Mouse (Mus musculus): ENCODE measurements around the gene Csrp3. TPM values are rescaled to one million over a fixed set of nuclear protein-coding genes. Genes with fewer than 3 reads are reported as not detected.

Gene Csrp3
- total and polyA plus RNA-seq, 3 experiments = 781 to 2,301 (median 1,931) TPM

- H3K4me1 ChIP-seq (ENCODE audit: control insufficient read depth, insufficient read depth, low read length) = no peaks in the 10 kb centered on the region; the same call in none of the 2 replicates
- H3K79me2 ChIP-seq (replicated peaks; ENCODE audit: control insufficient read depth, insufficient read depth, low read length) = no peaks in the 10 kb centered on the region
- TF ChIP-seq POLR2A (IDR thresholded peaks at IDR 0.05; ENCODE audit: insufficient read depth, low read depth, low read length) (no peak), EP300 (IDR thresholded peaks at IDR 0.05; ENCODE audit: insufficient read depth, low read depth, low read length) (no peak), CTCF (IDR thresholded peaks at IDR 0.05) (no peak)
- 88% methylated on average over 7 of the region's 7 CpGs for WGBS
- no peaks in the 10 kb centered on the region for H3K27me3 ChIP-seq (ENCODE audit: control insufficient read depth, insufficient read depth, low read length)
- no peak overlapping the region for H3K4me3 ChIP-seq
- no peak for DNase-seq
- H3K27ac ChIP-seq = no peak overlapping the region
- H3K9ac ChIP-seq (ENCODE audit: low read depth, low read length) = no peak overlapping the region
- intact Hi-C loops (cut with DNase I) = no loop called here
- no peaks in the 10 kb centered on the region for H3K36me3 ChIP-seq (ENCODE audit: control insufficient read depth, insufficient read depth, low read length)
Measured at GRCm38 (mm10) chr7:48893093-48893492, 45.3 kb upstream of the Csrp3 start.

GRCm38 (mm10) chr7:48891029-48891428 is 43.2 kb upstream of the Csrp3 start:
- Histone ChIP-seq H3K36me3 (ENCODE audit: control insufficient read depth, insufficient read depth, low read length) (no peaks in the 10 kb centered on the region), H3K4me1 (ENCODE audit: control insufficient read depth, insufficient read depth, low read length) (no peaks in the 10 kb centered on the region; the same call in 1 of the 2 replicates), H3K79me2 (replicated peaks; ENCODE audit: control insufficient read depth, insufficient read depth, low read length) (no peaks in the 10 kb centered on the region), H3K4me3 (no peak overlapping the region), H3K9ac (ENCODE audit: low read depth, low read length) (no peak overlapping the region), H3K27me3 (ENCODE audit: control insufficient read depth, insufficient read depth, low read length) (no peaks in the 10 kb centered on the region), H3K27ac (no peak overlapping the region)
- no peak for DNase-seq
- intact Hi-C loops (cut with DNase I) = no loop called here
- WGBS = 85% methylated on average over 5 of the region's 5 CpGs
- no peak for TF ChIP-seq CTCF (IDR thresholded peaks at IDR 0.05)
- no peak for TF ChIP-seq EP300 (IDR thresholded peaks at IDR 0.05; ENCODE audit: insufficient read depth, low read depth, low read length)
- TF ChIP-seq POLR2A (IDR thresholded peaks at IDR 0.05; ENCODE audit: insufficient read depth, low read depth, low read length) = no peak

- H3K27ac ChIP-seq = no peak overlapping the region
- 45% methylated on average over 2 of the region's 2 CpGs for WGBS
- H3K36me3 ChIP-seq (ENCODE audit: control insufficient read depth, insufficient read depth, low read length) = no peaks in the 10 kb centered on the region
- H3K9ac ChIP-seq (ENCODE audit: low read depth, low read length) = no peak overlapping the region
- intact Hi-C loops (cut with DNase I) = no loop called here
- TF ChIP-seq CTCF (IDR thresholded peaks at IDR 0.05) (no peak), EP300 (IDR thresholded peaks at IDR 0.05; ENCODE audit: insufficient read depth, low read depth, low read length) (no peak), POLR2A (IDR thresholded peaks at IDR 0.05; ENCODE audit: insufficient read depth, low read depth, low read length) (no peak)
- no peaks in the 10 kb centered on the region for H3K4me1 ChIP-seq (ENCODE audit: control insufficient read depth, insufficient read depth, low read length)
- H3K79me2 ChIP-seq (replicated peaks; ENCODE audit: control insufficient read depth, insufficient read depth, low read length) = no peaks in the 10 kb centered on the region
- no peak for DNase-seq
- no peaks in the 10 kb centered on the region for H3K27me3 ChIP-seq (ENCODE audit: control insufficient read depth, insufficient read depth, low read length)
- no peak overlapping the region for H3K4me3 ChIP-seq
Measured at GRCm38 (mm10) chr7:48888751-48889150, 40.9 kb upstream of the Csrp3 start.

- Histone ChIP-seq H3K9ac (ENCODE audit: low read depth, low read length) (no peak overlapping the region), H3K27me3 (ENCODE audit: control insufficient read depth, insufficient read depth, low read length) (no peaks in the 10 kb centered on the region), H3K27ac (no peak overlapping the region), H3K36me3 (ENCODE audit: control insufficient read depth, insufficient read depth, low read length) (no peaks in the 10 kb centered on the region), H3K4me3 (no peak overlapping the region), H3K4me1 (ENCODE audit: control insufficient read depth, insufficient read depth, low read length) (no peaks in the 10 kb centered on the region), H3K79me2 (replicated peaks; ENCODE audit: control insufficient read depth, insufficient read depth, low read length) (no peaks in the 10 kb centered on the region)
- intact Hi-C loops (cut with DNase I) = no loop called here
- 46% methylated on average over 8 of the region's 8 CpGs for WGBS
- no peak for DNase-seq
- no peak for TF ChIP-seq EP300 (IDR thresholded peaks at IDR 0.05; ENCODE audit: insufficient read depth, low read depth, low read length)
- TF ChIP-seq CTCF (IDR thresholded peaks at IDR 0.05) = no peak
- TF ChIP-seq POLR2A (IDR thresholded peaks at IDR 0.05; ENCODE audit: insufficient read depth, low read depth, low read length) = no peak
Measured at GRCm38 (mm10) chr7:48887973-48888372, 40.1 kb upstream of the Csrp3 start.

GRCm38 (mm10) chr7:48884266-48884611 is 36.4 kb upstream of the Csrp3 start:
- DNase-seq = no peak
- H3K9ac ChIP-seq (ENCODE audit: low read depth, low read length) = no peak overlapping the region
- no peaks in the 10 kb centered on the region for H3K79me2 ChIP-seq (replicated peaks; ENCODE audit: control insufficient read depth, insufficient read depth, low read length)
- intact Hi-C loops (cut with DNase I) = loop anchor here (5.0 kb wide), 1 partner anchor 132 kb away; no protein-coding TSS in a partner anchor
- no peak for TF ChIP-seq POLR2A (IDR thresholded peaks at IDR 0.05; ENCODE audit: insufficient read depth, low read depth, low read length)
- no peaks in the 10 kb centered on the region for H3K36me3 ChIP-seq (ENCODE audit: control insufficient read depth, insufficient read depth, low read length)
- H3K27ac ChIP-seq = no peak overlapping the region
- WGBS = 64% methylated on average over 5 of the region's 5 CpGs
- H3K4me1 ChIP-seq (ENCODE audit: control insufficient read depth, insufficient read depth, low read length) = peaks cover 1% of the 10 kb centered on the region; the same call in 1 of the 2 replicates
- no peaks in the 10 kb centered on the region; the same call in 1 of the 2 replicates for H3K27me3 ChIP-seq (ENCODE audit: control insufficient read depth, insufficient read depth, low read length)
- no peak overlapping the region for H3K4me3 ChIP-seq

GRCm38 (mm10) chr7:48883525-48884265 is 35.9 kb upstream of the Csrp3 start:
- 88% methylated on average over 4 of the region's 4 CpGs for WGBS
- intact Hi-C loops (cut with DNase I) = loop anchor here (5.0 kb wide), 1 partner anchor 131 kb away; no protein-coding TSS in a partner anchor
- no peak overlapping the region for H3K4me3 ChIP-seq

More at GRCm38 (mm10) chr7:48883525-48884265, 35.9 kb upstream of the Csrp3 start:
- DNase-seq = no peak
- H3K27me3 ChIP-seq (ENCODE audit: control insufficient read depth, insufficient read depth, low read length) = no peaks in the 10 kb centered on the region; the same call in 1 of the 2 replicates
- H3K9ac ChIP-seq (ENCODE audit: low read depth, low read length) = no peak overlapping the region
- no peaks in the 10 kb centered on the region for H3K79me2 ChIP-seq (replicated peaks; ENCODE audit: control insufficient read depth, insufficient read depth, low read length)
- TF ChIP-seq CTCF (IDR thresholded peaks at IDR 0.05) (no peak), EP300 (IDR thresholded peaks at IDR 0.05; ENCODE audit: insufficient read depth, low read depth, low read length) (no peak)
- no peak overlapping the region for H3K27ac ChIP-seq
- peaks cover 1% of the 10 kb centered on the region; the same call in 1 of the 2 replicates for H3K4me1 ChIP-seq (ENCODE audit: control insufficient read depth, insufficient read depth, low read length)
- no peaks in the 10 kb centered on the region for H3K36me3 ChIP-seq (ENCODE audit: control insufficient read depth, insufficient read depth, low read length)

Data from heart, adult 2 months (tissue).